Mouse (Mus musculus) ES-E14 (cell line): ENCODE data around the gene Osbpl10.
"Not testable (repeated sequence)": the region's sequence is repeated elsewhere in the genome, so short reads cannot be mapped to it uniquely, and the experiment has no call there.

Source experiments
- CHD2 ChIP-seq: IDR thresholded peaks from 2 replicates; pipeline ENCODE4 v1.6.1; 2014; ENCODE audit warnings: mild to moderate bottlenecking, low read depth, low read length, inconsistent platforms
- ZC3H11A ChIP-seq: IDR thresholded peaks from 2 replicates; pipeline ENCODE4 v1.6.1; 2012; ENCODE audit warnings: low read depth, mild to moderate bottlenecking, inconsistent platforms, low read length, borderline replicate concordance
- ZNF384 ChIP-seq: IDR thresholded peaks from 2 replicates; pipeline ENCODE4 v1.6.1; 2012; ENCODE audit warnings: low read depth, low read length, inconsistent platforms

DNA sequence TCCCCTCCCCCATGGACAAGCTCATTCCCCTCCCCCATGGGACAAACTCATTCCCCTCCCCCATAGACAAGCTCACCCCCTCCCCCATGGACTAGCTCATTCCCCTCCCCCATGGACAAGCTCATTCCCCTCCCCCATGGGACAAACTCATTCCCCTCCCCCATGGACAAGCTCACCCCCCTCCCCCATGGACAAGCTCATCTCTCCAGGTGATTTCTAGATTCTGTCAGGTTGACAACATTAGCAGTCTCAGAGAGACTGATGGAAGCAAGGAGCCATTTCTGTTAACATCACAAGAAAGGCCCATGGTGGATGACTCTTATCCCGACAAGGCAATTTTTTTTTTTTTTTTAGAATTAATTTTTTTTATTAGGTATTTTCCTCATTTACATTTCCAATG is 52.7 kb downstream of the Osbpl10 start:
- not testable (repeated sequence) for TF ChIP-seq CHD2, ZC3H11A, ZNF384
